In the genomic region with DNA sequence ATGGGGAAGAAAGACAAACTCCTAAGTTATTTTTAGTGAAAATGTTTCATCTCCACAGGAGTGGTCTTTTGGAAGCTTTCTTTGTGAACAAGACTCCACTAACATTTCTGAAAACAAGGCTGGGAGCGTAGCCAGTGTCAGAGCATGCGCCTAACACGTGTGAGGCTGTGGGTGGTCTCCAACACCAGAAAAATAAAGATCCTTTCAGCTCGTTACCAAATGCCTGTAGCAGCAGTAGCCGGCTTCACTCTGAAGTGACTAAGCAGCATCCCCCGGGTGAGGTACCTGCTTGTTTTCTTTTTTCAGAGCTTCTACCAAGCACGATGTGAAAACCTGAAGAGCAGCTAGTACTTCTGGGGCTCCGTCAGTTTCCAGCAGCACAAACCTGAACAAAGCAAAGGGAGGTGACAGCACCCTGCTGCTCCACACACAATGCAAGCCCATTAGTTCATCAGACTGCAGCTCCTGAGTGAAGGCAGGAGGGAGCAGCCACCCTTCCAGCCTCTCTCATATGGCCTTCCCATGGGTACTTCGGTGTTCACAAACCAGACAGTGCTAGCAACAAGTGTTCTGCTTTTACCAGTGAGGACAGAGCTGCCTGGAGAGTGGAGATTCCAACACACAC, we compare ENCODE assay signal across 9 mouse cellular contexts.
A peak's percentile ranks its signal among the peaks of the same experiment; 100 is the strongest.
DNase-seq lines count a peak whose midpoint lies in the region; ATAC-seq lines count a peak whose summit lies in the region.
"Had no signal": no experiment of that assay in that cellular context is flagged by ENCODE, and none has a peak within 500 bp of the region (broad histone marks: within the 10 kb centered on the region; RNA-seq: fewer than 3 reads in every experiment).

No protein-coding gene starts in this region.

- ATAC-seq in lung, embryonic 15.5 days (ENCODE audit: borderline replicate concordance, extremely low read depth, low FRiP score, low TSS enrichment) = peak; percentile 23; the same call in 1 of the 2 replicates
- peak; percentile 45; the same call in 1 of the 2 replicates for ATAC-seq in forebrain, embryonic 12.5 days (ENCODE audit: low FRiP score)
- no peak for ATAC-seq in stomach, embryonic 15.5 days (ENCODE audit: insufficient read depth, low FRiP score, low read depth)
- ATAC-seq in heart, embryonic 11.5 days (replicated peaks; ENCODE audit: insufficient number of reproducible peaks, low FRiP score, low TSS enrichment) = no peak
- ATAC-seq: Patski had no signal

- no peak overlapping the region for H3K4me3 ChIP-seq in lung, embryonic 15.5 days
- no peak overlapping the region for H3K4me3 ChIP-seq in forebrain, embryonic 12.5 days (replicated peaks)
- no peak overlapping the region for H3K4me3 ChIP-seq in stomach, embryonic 15.5 days (replicated peaks)
- H3K4me3 ChIP-seq in heart, embryonic 11.5 days (ENCODE audit: low read depth, low read length) = no peak overlapping the region

- DNase-seq in lung, postnatal 36 days = no peak
- DNase-seq in left cerebral cortex, postnatal 10 days (ENCODE audit: extremely low spot score in 1 of 2, low spot score in 2 of 2) = peak; percentile 68 to 73
- no peak for DNase-seq in kidney, adult 11 months
- DNase-seq in spleen, adult 18-20 months = no peak

- H3K36me3 ChIP-seq in lung, embryonic 15.5 days = no peaks in the 10 kb centered on the region
- H3K36me3 ChIP-seq in forebrain, embryonic 12.5 days (replicated peaks) = no peaks in the 10 kb centered on the region
- no peaks in the 10 kb centered on the region for H3K36me3 ChIP-seq in stomach, embryonic 15.5 days
- H3K36me3 ChIP-seq in heart, embryonic 11.5 days (ENCODE audit: control insufficient read depth, insufficient read depth, low read length) = no peaks in the 10 kb centered on the region

- no peak overlapping the region for H3K9ac ChIP-seq in lung, embryonic 15.5 days
- no peak overlapping the region for H3K9ac ChIP-seq in forebrain, embryonic 12.5 days
- no peak overlapping the region for H3K9ac ChIP-seq in stomach, embryonic 15.5 days
- H3K9ac ChIP-seq in heart, embryonic 11.5 days (ENCODE audit: low read depth, low read length) = no peak overlapping the region

- peaks cover 20% of the 10 kb centered on the region for H3K4me1 ChIP-seq in lung, embryonic 15.5 days
- H3K4me1 ChIP-seq in forebrain, embryonic 12.5 days = peaks cover 12% of the 10 kb centered on the region
- peaks cover 2% of the 10 kb centered on the region; the same call in 1 of the 2 replicates for H3K4me1 ChIP-seq in stomach, embryonic 15.5 days
- H3K4me1 ChIP-seq in heart, embryonic 11.5 days (ENCODE audit: control insufficient read depth, insufficient read depth, low read length) = peaks cover 4% of the 10 kb centered on the region

- peak overlapping the region; percentile 46 for H3K27ac ChIP-seq in lung, embryonic 15.5 days
- 0 out of 2 replicates have a peak overlapping the region, but pooled peaks have one; percentile 13 for H3K27ac ChIP-seq in forebrain, embryonic 12.5 days
- peak overlapping the region; percentile 44; the same call in 1 of the 2 replicates for H3K27ac ChIP-seq in stomach, embryonic 15.5 days
- no peak overlapping the region for H3K27ac ChIP-seq in heart, embryonic 11.5 days (ENCODE audit: low read depth, low read length)

- no peaks in the 10 kb centered on the region for H3K27me3 ChIP-seq in lung, embryonic 15.5 days
- peaks cover 12% of the 10 kb centered on the region for H3K27me3 ChIP-seq in forebrain, embryonic 12.5 days
- no peaks in the 10 kb centered on the region for H3K27me3 ChIP-seq in stomach, embryonic 15.5 days (replicated peaks)
- no peaks in the 10 kb centered on the region for H3K27me3 ChIP-seq in heart, embryonic 11.5 days (ENCODE audit: control insufficient read depth, insufficient read depth, low read length)
- H3K27me3 ChIP-seq: Patski had no signal

- intact Hi-C loops in left cerebral cortex, postnatal 10 days (cut with DNase I) = loop anchor here (10.0 kb wide), 1 partner anchor 566 kb away; the partner anchor contains the start of gene Platr25

- 28% methylated on average over 9 of the region's 9 CpGs for WGBS in lung, embryonic 15.5 days
- 9% methylated on average over 9 of the region's 9 CpGs for WGBS in forebrain, embryonic 12.5 days
- WGBS in stomach, embryonic 15.5 days = 38% methylated on average over 9 of the region's 9 CpGs
- WGBS in heart, embryonic 11.5 days (ENCODE audit: insufficient replicate concordance) = 48% methylated on average over 9 of the region's 9 CpGs

- H3K4me2 ChIP-seq in lung, embryonic 15.5 days = no peak overlapping the region
- H3K4me2 ChIP-seq in forebrain, embryonic 12.5 days = no peak overlapping the region
- H3K4me2 ChIP-seq in stomach, embryonic 15.5 days = no peak overlapping the region
- H3K4me2 ChIP-seq in heart, embryonic 11.5 days = no peak overlapping the region

- H3K9me3 ChIP-seq in lung, embryonic 15.5 days = no peaks in the 10 kb centered on the region
- no peaks in the 10 kb centered on the region for H3K9me3 ChIP-seq in forebrain, embryonic 12.5 days
- no peaks in the 10 kb centered on the region for H3K9me3 ChIP-seq in stomach, embryonic 15.5 days
- no peaks in the 10 kb centered on the region for H3K9me3 ChIP-seq in heart, embryonic 11.5 days (replicated peaks; ENCODE audit: control insufficient read depth, low read length)

Comparison
In these comparisons a context has a peak if more than half of its experiments do, and no peak if none do; other contexts are left out.
1. ATAC-seq: peak in lung, embryonic 15.5 days (single experiment) and forebrain, embryonic 12.5 days (single experiment); none in stomach, embryonic 15.5 days (single experiment) and heart, embryonic 11.5 days (single experiment).
2. DNase-seq: peak in left cerebral cortex, postnatal 10 days (2 of 2); none in lung, postnatal 36 days (single experiment), kidney, adult 11 months (single experiment) and spleen, adult 18-20 months (0 of 2).